Mouse (Mus musculus): Measurements from ENCODE around the gene Mapk1. TPM values are rescaled to one million over a fixed set of nuclear protein-coding genes. Genes with fewer than 3 reads are reported as not detected.

Mapk1 gene
- total and polyA plus RNA-seq, 3 experiments = 162 to 317 (median 244) TPM

DNA sequence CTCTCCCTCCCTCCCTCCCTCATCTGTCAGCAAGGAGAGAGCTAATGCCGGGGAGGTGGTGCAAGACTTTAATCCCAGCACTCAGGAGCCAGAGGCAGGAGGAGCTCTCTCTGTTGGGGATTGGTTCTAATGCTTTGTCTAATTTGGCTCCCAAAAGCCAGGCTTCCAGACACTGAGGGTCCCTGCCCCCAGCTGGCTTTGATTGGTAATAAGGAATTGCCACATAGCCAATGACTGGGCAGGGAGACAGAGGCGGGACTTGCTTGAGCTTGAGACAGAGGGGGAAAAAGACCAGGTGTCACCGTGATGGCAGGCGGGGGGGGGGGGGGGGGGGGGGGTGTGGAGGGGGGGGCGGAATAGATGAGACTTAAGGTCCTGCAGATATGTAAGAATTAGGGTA is 24.6 kb upstream of the Mapk1 start:
- no peak for DNase-seq (ENCODE audit: extremely low read depth)
- TF ChIP-seq SIN3A (IDR thresholded peaks at IDR 0.05; ENCODE audit: low read length) (no peak), UBTF (IDR thresholded peaks at IDR 0.05; ENCODE audit: low read depth, low read length) (no peak), EP300 (IDR thresholded peaks at IDR 0.05; ENCODE audit: low read length) (no peak), MXI1 (IDR thresholded peaks at IDR 0.05; ENCODE audit: low read depth, low read length) (no peak), ETS1 (conservative IDR thresholded peaks at IDR 0.05; ENCODE audit: low read depth, low read length) (no peak), IRF4 (IDR thresholded peaks at IDR 0.05; ENCODE audit: low read depth, low read length) (no peak), BHLHE40 (IDR thresholded peaks at IDR 0.05; ENCODE audit: low read depth, low read length) (no peak), RAD21 (IDR thresholded peaks at IDR 0.05; ENCODE audit: low read depth, low read length) (no peak), MAFK (IDR thresholded peaks at IDR 0.05; ENCODE audit: insufficient replicate concordance, low read length) (no peak), POLR2A (IDR thresholded peaks at IDR 0.05; ENCODE audit: low read depth, low read length) (no peak), NELFE (IDR thresholded peaks at IDR 0.05; ENCODE audit: low read depth, low read length) (no peak), ZKSCAN1 (IDR thresholded peaks at IDR 0.05; ENCODE audit: borderline replicate concordance, low read depth, low read length) (no peak), ELF1 (IDR thresholded peaks at IDR 0.05; ENCODE audit: low read depth, low read length) (no peak), ZMIZ1 (IDR thresholded peaks at IDR 0.05; ENCODE audit: low read depth, low read length) (no peak), CTCF (conservative IDR thresholded peaks at IDR 0.05 in 1 of 2, IDR thresholded peaks at IDR 0.05 in 1 of 2; ENCODE audit: low read depth in 2 of 2, low read length in 2 of 2) (no peak)

DNA sequence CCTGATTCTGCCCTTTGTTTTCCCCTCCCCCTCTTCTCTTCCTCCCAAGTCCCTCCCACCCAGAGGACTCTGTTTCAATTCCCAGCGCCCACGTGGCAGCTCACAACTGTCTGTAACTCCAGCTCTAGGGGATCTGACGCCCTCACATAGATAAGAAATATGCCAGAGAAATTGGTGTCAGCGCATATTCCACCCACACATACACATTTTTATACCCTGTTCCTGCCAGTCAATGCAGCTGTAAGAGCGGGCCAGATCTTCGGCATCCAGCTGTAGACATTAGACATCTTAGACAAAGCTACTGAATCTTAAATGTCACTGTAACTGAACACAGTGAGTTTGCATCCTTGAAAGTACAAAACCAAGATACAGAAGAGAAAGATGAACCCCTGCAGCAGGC is 23.3 kb upstream of the Mapk1 start:
- dilution Hi-C loops (cut with MboI; ENCODE audit: extremely low pct_ligation_motif_present, extremely low pct_unique_long_range_greater_than_20kb, low sequenced_read_pairs) = no loop called here
- DNase-seq (ENCODE audit: extremely low read depth) = no peak
- no peak for TF ChIP-seq MEF2A (IDR thresholded peaks at IDR 0.05; ENCODE audit: borderline replicate concordance, low read depth, low read length)
- no peak for TF ChIP-seq ZC3H11A (IDR thresholded peaks at IDR 0.05; ENCODE audit: low read depth, low read length)
- TF ChIP-seq MAFK (IDR thresholded peaks at IDR 0.05; ENCODE audit: insufficient replicate concordance, low read length) = no peak
- no peak for TF ChIP-seq POLR2A (IDR thresholded peaks at IDR 0.05; ENCODE audit: low read depth, low read length)
- TF ChIP-seq NRF1 (IDR thresholded peaks at IDR 0.05; ENCODE audit: low read depth, low read length) = no peak
- TF ChIP-seq USF2 (conservative IDR thresholded peaks at IDR 0.05; ENCODE audit: low read depth, low read length) = no peak
- no peak for TF ChIP-seq RCOR1 (conservative IDR thresholded peaks at IDR 0.05; ENCODE audit: low read depth, low read length)
- no peak for TF ChIP-seq UBTF (IDR thresholded peaks at IDR 0.05; ENCODE audit: low read depth, low read length)
- TF ChIP-seq USF1 (IDR thresholded peaks at IDR 0.05; ENCODE audit: low read depth, low read length) = no peak

More for the DNA sequence above, 24.6 kb upstream of the Mapk1 start:
- Histone ChIP-seq H3K4me3 (replicated peaks in 1 of 3; ENCODE audit: low read depth in 2 of 3, low read length in 2 of 3, poor library complexity in 1 of 3) (no peak overlapping the region), H3K27me3 (replicated peaks) (no peaks in the 10 kb centered on the region), H3K9me3 (replicated peaks; ENCODE audit: low read length) (no peaks in the 10 kb centered on the region), H3K79me2 (replicated peaks; ENCODE audit: control insufficient read depth, extremely low read depth, insufficient read depth, poor library complexity, severe bottlenecking) (no peaks in the 10 kb centered on the region), H3K4me1 (ENCODE audit: control insufficient read depth in 1 of 2, insufficient read depth in 2 of 2) (peaks cover 0 to 15% of the 10 kb centered on the region in 2 experiments; a peak in 2 of 4 replicates), H3K27ac (ENCODE audit: insufficient read depth, low read depth) (no peak overlapping the region), H3K9ac (ENCODE audit: insufficient read depth, low read depth) (no peak overlapping the region), H3K4me2 (ENCODE audit: insufficient read depth, low read depth, poor library complexity, severe bottlenecking) (no peak overlapping the region), H3K36me3 (replicated peaks in 1 of 2; ENCODE audit: control insufficient read depth in 1 of 2, insufficient read depth in 1 of 2, low read length in 1 of 2) (no peaks in the 10 kb centered on the region)
- in situ Hi-C loops (cut with MboI; ENCODE audit: low pct_ligation_motif_present, low pct_unique_long_range_greater_than_20kb, low sequenced_read_pairs) (no loop called here), dilution Hi-C loops (cut with MboI; ENCODE audit: extremely low pct_ligation_motif_present, extremely low pct_unique_long_range_greater_than_20kb, low sequenced_read_pairs) (no loop called here)

More for the DNA sequence above, 23.3 kb upstream of the Mapk1 start:
- no peak overlapping the region for H3K4me2 ChIP-seq (ENCODE audit: insufficient read depth, low read depth, poor library complexity, severe bottlenecking)
- H3K4me1 ChIP-seq (ENCODE audit: control insufficient read depth in 1 of 2, insufficient read depth in 2 of 2) = peaks cover 0 to 15% of the 10 kb centered on the region in 2 experiments; a peak in 2 of 4 replicates
- H3K4me3 ChIP-seq (replicated peaks in 1 of 3; ENCODE audit: low read depth in 2 of 3, low read length in 2 of 3, poor library complexity in 1 of 3) = no peak overlapping the region
- H3K36me3 ChIP-seq (replicated peaks in 1 of 2; ENCODE audit: control insufficient read depth in 1 of 2, insufficient read depth in 1 of 2, low read length in 1 of 2) = no peaks in the 10 kb centered on the region
- no peaks in the 10 kb centered on the region for H3K79me2 ChIP-seq (replicated peaks; ENCODE audit: control insufficient read depth, extremely low read depth, insufficient read depth, poor library complexity, severe bottlenecking)
- no peak overlapping the region for H3K27ac ChIP-seq (ENCODE audit: insufficient read depth, low read depth)
- in situ Hi-C loops (cut with MboI; ENCODE audit: low pct_ligation_motif_present, low pct_unique_long_range_greater_than_20kb, low sequenced_read_pairs) = no loop called here
- no peaks in the 10 kb centered on the region for H3K9me3 ChIP-seq (replicated peaks; ENCODE audit: low read length)
- no peaks in the 10 kb centered on the region for H3K27me3 ChIP-seq (replicated peaks)
- no peak overlapping the region for H3K9ac ChIP-seq (ENCODE audit: insufficient read depth, low read depth)
